Mouse (Mus musculus) heart, adult 2 months (tissue): ENCODE data around the gene Nup210l.

Source experiments
- EP300 ChIP-seq: fragments of 200-500 bp; IDR thresholded peaks from 2 replicates; pipeline ENCODE4 v1.6.1; 2011; ENCODE audit warnings: low read depth, low read length, control low read depth; ENCODE audit not compliant: insufficient read depth
- POLR2A ChIP-seq: fragments of 200-500 bp; IDR thresholded peaks from 2 replicates; pipeline ENCODE4 v1.6.1; 2011; ENCODE audit warnings: mild to moderate bottlenecking, low read depth, low read length, control low read depth; ENCODE audit not compliant: insufficient read depth

DNA sequence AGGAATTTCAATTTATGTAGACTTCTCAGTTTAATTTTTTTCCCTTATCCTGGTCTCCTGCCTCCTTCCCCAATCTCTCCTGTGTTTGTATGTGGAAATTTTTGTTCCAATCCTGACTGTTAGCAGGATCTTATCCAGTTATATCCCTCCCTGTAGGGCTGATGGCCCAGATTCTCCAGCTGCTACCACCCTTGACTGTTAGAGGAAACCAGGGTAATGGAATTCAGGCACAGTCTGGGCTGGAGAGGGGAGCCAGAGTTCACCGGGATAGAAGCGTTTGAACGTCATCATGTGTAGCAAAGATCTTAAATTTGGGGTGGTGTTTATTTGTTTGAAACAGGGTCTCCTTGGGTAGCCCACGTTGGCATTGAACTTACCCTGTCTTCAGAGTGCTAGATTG is 19.1 kb upstream of the Nup210l start:
- no peak for TF ChIP-seq POLR2A
- no peak for TF ChIP-seq EP300
